Mouse (Mus musculus): ENCODE data around the gene Ogfod1. TPM values are rescaled to one million over a fixed set of nuclear protein-coding genes. Genes with fewer than 3 reads are reported as not detected.

Gene Ogfod1
- 4.1 and 4.3 TPM in 2 replicates for polyA plus RNA-seq (2012; rRNA removed)

DNA sequence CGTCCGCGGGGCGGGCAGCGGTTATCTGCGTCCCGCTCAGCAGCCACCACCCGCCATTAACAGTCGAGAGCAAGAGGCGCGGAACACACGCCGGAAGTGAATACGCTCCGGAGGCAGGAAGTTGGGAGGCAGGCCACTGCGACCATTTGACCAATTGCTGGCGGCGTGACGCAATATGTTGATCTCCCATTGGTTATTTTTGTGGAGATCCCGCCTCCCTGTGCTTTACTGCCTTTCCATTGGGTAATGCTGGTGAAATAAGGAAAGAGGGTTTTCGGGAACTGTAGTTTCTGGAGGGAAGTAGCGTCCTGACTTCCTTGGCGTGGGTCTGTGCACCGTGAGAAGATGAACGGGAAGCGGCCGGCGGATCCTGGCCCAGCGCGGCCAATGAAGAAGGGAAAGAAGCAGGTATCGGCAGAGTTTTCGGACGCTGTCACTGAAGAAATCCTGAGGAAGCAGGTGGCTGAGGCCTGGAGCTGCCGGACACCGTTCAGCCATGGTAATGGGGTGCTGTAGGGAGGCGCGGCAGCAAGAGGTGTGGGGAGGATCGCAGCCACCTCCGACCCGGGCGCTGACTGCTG, at the start of gene Ogfod1, which contains the start of gene Nudt21:
Gene Ogfod1, plus strand, starts transcription at position 255 of the 581 bp plus-strand sequence.
Gene Nudt21, minus strand, starts transcription at position 88 of the 581 bp plus-strand sequence.
- Histone ChIP-seq H3K36me3 (ENCODE audit: control insufficient read depth, insufficient read depth, low read length) (peaks cover 1% of the 10 kb centered on the region; the same call in 1 of the 2 replicates), H3K4me1 (ENCODE audit: control insufficient read depth, insufficient read depth, insufficient read length) (peaks cover 6% of the 10 kb centered on the region), H3K4me3 (ENCODE audit: extremely low read depth, insufficient read depth, insufficient read length) (peak within 1 kb of the TSS; percentile 97), H3K27me3 (ENCODE audit: control insufficient read depth, insufficient read depth, low read length) (no peaks in the 10 kb centered on the region), H3K27ac (ENCODE audit: insufficient read depth, low read length) (peak within 1 kb of the TSS; percentile 71)
- DNase-seq (ENCODE audit: low read depth in 1 of 2, low spot score in 2 of 2) = peak; percentile 89 to 98
- under 1% methylated on average over 41 of the region's 41 CpGs for WGBS
- TF ChIP-seq POLR2A (IDR thresholded peaks at IDR 0.05; ENCODE audit: low read depth, low read length) (no peak), CTCF (IDR thresholded peaks at IDR 0.05; ENCODE audit: extremely low read depth, insufficient read depth, insufficient read length, insufficient replicate concordance) (no peak)

DNA sequence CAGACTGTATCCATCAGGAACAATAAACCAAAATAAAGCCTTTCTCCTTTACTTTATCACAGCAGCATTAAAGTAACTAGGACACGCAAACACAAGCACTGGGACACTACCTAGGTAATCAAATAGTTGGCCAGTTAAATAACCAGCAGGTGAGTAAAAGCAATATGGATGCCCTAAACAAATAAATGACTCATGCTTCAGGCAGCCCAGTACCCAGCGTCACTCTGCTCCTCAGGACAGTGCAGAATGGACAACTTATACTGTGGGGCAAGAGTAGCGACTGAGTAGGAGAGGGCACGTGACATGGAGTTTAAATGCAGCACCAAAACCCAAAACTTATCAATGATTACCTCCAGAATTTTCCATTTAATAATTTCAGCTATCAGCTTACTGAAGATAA, 47.3 kb upstream of the Ogfod1 start:
- 96% methylated on average over 4 of the region's 4 CpGs for whole genome bisulfite sequencing
- TF ChIP-seq CTCF (IDR thresholded peaks at IDR 0.05; ENCODE audit: extremely low read depth, insufficient read depth, insufficient read length, insufficient replicate concordance) = no peak
- no peak for TF ChIP-seq POLR2A (IDR thresholded peaks at IDR 0.05; ENCODE audit: low read depth, low read length)
- H3K4me1 ChIP-seq (ENCODE audit: control insufficient read depth, insufficient read depth, insufficient read length) = no peaks in the 10 kb centered on the region
- no peak for DNase-seq (ENCODE audit: low read depth in 1 of 2, low spot score in 2 of 2)
- H3K27me3 ChIP-seq (ENCODE audit: control insufficient read depth, insufficient read depth, low read length) = no peaks in the 10 kb centered on the region
- peaks cover 18% of the 10 kb centered on the region for H3K36me3 ChIP-seq (ENCODE audit: control insufficient read depth, insufficient read depth, low read length)
- no peak overlapping the region for H3K4me3 ChIP-seq (ENCODE audit: extremely low read depth, insufficient read depth, insufficient read length)
- H3K27ac ChIP-seq (ENCODE audit: insufficient read depth, low read length) = no peak overlapping the region

DNA sequence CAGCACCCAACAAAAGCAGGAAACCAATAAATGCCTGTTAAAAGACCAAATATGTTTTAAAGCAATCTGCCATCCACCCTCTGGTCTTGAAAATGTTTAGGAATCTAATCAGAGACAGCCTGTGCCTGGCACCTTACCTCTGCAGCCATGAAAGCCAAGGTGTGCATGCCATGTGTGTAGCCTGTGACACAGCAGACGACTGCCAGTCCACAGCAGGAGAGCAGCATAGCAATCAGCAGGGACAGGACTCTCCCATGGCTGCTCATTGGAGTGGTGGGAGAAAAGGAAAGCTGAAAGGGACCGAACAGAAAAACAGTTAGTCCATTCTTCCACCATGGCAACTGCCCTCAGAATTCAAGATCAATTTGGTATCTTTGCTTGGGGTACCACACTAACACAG, 38.0 kb upstream of the Ogfod1 start:
- no peak overlapping the region for H3K4me3 ChIP-seq (ENCODE audit: extremely low read depth, insufficient read depth, insufficient read length)
- no peaks in the 10 kb centered on the region for H3K27me3 ChIP-seq (ENCODE audit: control insufficient read depth, insufficient read depth, low read length)
- H3K4me1 ChIP-seq (ENCODE audit: control insufficient read depth, insufficient read depth, insufficient read length) = no peaks in the 10 kb centered on the region
- TF ChIP-seq CTCF (IDR thresholded peaks at IDR 0.05; ENCODE audit: extremely low read depth, insufficient read depth, insufficient read length, insufficient replicate concordance) (no peak), POLR2A (IDR thresholded peaks at IDR 0.05; ENCODE audit: low read depth, low read length) (no peak)
- WGBS = 98% methylated on average over 2 of the region's 2 CpGs
- no peak for DNase-seq (ENCODE audit: low read depth in 1 of 2, low spot score in 2 of 2)
- peaks cover 22% of the 10 kb centered on the region for H3K36me3 ChIP-seq (ENCODE audit: control insufficient read depth, insufficient read depth, low read length)
- H3K27ac ChIP-seq (ENCODE audit: insufficient read depth, low read length) = no peak overlapping the region

DNA sequence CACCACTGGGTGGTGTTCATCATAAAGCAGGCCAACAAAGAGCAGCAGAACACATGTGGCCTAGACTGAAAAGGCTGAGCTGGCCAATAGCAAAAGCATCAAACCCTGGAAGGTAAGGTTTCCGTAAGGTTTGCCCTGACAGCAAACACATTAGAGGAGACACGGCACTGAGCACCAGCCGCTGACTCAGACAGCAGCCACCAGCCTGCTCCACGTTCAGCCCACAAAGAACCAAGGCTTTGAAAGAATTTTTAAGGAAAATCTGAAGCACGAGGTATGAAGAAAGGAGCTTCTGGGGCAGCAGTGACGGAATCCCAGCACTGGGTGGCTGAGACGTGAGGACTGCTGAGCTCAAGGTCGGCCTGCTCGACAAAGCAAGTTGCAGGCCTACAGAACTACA, 32.9 kb upstream of the Ogfod1 start:
- Histone ChIP-seq H3K4me3 (ENCODE audit: extremely low read depth, insufficient read depth, insufficient read length) (no peak overlapping the region), H3K4me1 (ENCODE audit: control insufficient read depth, insufficient read depth, insufficient read length) (no peaks in the 10 kb centered on the region; the same call in 1 of the 2 replicates), H3K27me3 (ENCODE audit: control insufficient read depth, insufficient read depth, low read length) (no peaks in the 10 kb centered on the region), H3K27ac (ENCODE audit: insufficient read depth, low read length) (no peak overlapping the region), H3K36me3 (ENCODE audit: control insufficient read depth, insufficient read depth, low read length) (peaks cover 19% of the 10 kb centered on the region)
- TF ChIP-seq CTCF (IDR thresholded peaks at IDR 0.05; ENCODE audit: extremely low read depth, insufficient read depth, insufficient read length, insufficient replicate concordance) (no peak), POLR2A (IDR thresholded peaks at IDR 0.05; ENCODE audit: low read depth, low read length) (no peak)
- WGBS = 95% methylated on average over 9 of the region's 9 CpGs
- DNase-seq (ENCODE audit: low read depth in 1 of 2, low spot score in 2 of 2) = no peak

DNA sequence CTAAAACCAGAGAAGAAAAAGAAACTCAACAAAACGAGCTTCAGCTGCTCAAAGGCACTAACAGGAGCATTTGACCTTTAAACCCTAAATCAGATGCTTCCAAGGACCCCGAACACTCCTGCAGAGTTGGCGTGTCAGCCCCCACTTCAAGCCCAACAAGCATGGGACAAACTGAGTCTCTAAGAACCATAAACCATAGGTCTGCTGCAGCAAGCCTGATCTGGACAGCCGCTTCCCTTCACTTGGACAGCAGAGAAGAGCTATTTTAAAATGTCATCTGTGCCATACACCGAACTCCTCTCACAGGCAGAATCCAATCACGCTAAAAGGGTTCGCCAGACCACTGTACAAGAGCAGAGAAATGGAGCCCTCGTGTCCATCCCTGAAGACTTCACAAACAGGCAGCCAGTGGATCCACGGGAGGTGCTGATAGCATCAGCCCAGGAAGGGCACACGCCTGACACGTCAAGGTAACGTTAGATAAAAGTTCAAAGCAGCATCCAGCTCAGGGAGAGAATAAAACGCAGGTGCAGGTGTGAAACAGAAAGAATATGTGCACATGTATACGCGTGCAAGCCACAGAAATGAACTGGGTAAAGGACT, 27.7 kb upstream of the Ogfod1 start:
- no peak overlapping the region for H3K27ac ChIP-seq (ENCODE audit: insufficient read depth, low read length)

DNA sequence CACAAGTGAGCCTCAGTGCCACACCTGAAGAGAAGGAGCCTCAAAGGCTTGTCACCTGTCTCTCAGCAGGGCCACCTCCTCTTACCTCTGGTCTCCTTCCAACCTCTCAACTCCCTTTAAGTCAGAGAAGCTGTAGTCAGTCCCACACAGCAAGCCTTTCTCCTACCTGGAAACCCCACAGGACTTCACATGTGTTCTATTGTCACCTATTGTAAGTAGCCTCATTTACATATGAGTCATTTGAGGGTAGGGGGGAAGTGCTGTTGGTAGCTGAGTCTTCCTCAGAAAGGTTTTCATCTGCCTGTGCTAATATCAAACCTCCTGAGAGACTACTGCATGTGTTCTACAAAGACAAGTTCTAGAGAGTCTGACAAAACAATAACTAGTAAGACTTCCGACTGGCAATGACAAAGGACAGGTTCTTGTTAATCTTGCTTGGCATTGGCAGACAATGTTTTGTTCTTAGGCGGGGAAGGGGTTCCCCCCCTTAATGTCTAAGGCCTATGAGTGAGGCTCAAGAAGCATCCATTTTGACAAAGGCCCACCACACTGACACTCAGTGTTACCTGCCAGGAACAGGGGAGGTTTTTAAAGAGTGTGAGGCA, 26.8 kb upstream of the Ogfod1 start:
- no peak for TF ChIP-seq POLR2A (IDR thresholded peaks at IDR 0.05; ENCODE audit: low read depth, low read length)
- no peak for TF ChIP-seq CTCF (IDR thresholded peaks at IDR 0.05; ENCODE audit: extremely low read depth, insufficient read depth, insufficient read length, insufficient replicate concordance)
- Histone ChIP-seq H3K27me3 (ENCODE audit: control insufficient read depth, insufficient read depth, low read length) (no peaks in the 10 kb centered on the region), H3K4me1 (ENCODE audit: control insufficient read depth, insufficient read depth, insufficient read length) (peaks cover 11% of the 10 kb centered on the region), H3K27ac (ENCODE audit: insufficient read depth, low read length) (no peak overlapping the region), H3K4me3 (ENCODE audit: extremely low read depth, insufficient read depth, insufficient read length) (no peak overlapping the region), H3K36me3 (ENCODE audit: control insufficient read depth, insufficient read depth, low read length) (no peaks in the 10 kb centered on the region)
- 78% methylated on average over 2 of the region's 2 CpGs for WGBS
- no peak for DNase-seq (ENCODE audit: low read depth in 1 of 2, low spot score in 2 of 2)

More for the DNA sequence above, 27.7 kb upstream of the Ogfod1 start:
- DNase-seq (ENCODE audit: low read depth in 1 of 2, low spot score in 2 of 2) = no peak
- no peak for TF ChIP-seq CTCF (IDR thresholded peaks at IDR 0.05; ENCODE audit: extremely low read depth, insufficient read depth, insufficient read length, insufficient replicate concordance)
- TF ChIP-seq POLR2A (IDR thresholded peaks at IDR 0.05; ENCODE audit: low read depth, low read length) = no peak
- Histone ChIP-seq H3K4me1 (ENCODE audit: control insufficient read depth, insufficient read depth, insufficient read length) (peaks cover 11% of the 10 kb centered on the region), H3K27me3 (ENCODE audit: control insufficient read depth, insufficient read depth, low read length) (no peaks in the 10 kb centered on the region), H3K36me3 (ENCODE audit: control insufficient read depth, insufficient read depth, low read length) (no peaks in the 10 kb centered on the region; the same call in 1 of the 2 replicates), H3K4me3 (ENCODE audit: extremely low read depth, insufficient read depth, insufficient read length) (no peak overlapping the region)
- WGBS = 73% methylated on average over 15 of the region's 15 CpGs
